Mouse (Mus musculus): ENCODE data around the gene Btn2a2.

DNA sequence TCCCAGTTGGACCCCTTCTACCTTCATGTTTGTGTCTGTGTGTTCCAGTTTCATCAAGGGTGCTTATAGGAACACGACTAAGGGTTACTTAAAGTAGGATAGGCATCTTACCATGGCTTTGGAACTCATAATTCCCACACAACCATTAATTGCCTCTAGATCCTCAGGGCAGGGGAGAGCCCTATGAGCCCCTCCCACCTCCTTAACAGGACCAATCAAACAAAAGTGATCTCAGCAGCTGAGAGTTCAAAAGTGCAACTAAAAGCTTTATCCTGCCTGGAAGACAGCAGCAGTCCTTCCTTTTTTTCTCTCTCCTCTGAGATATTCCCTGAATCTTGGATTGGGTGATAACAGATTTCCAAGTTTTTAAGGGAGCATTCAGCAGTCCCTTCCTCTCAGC, 21.5 kb upstream of the Btn2a2 start:
- no peak for TF ChIP-seq CTCF (IDR thresholded peaks at IDR 0.05; ENCODE audit: low read depth)
- TF ChIP-seq EP300 (IDR thresholded peaks at IDR 0.05; ENCODE audit: low read depth), result no peak

Measured in liver, embryonic 14.5 days (tissue).